Mouse (Mus musculus) embryonic facial prominence, embryonic 10.5 days (tissue): ENCODE results near the gene Zfp512b. TPM values are rescaled to one million over a fixed set of nuclear protein-coding genes. Genes with fewer than 3 reads are reported as not detected.

Experiments
- DNase-seq: peaks from one replicate; pipeline ENCODE4 v3.0.0-alpha.2; 2017; ENCODE audit warnings: low spot score
- H3K27ac ChIP-seq: fragments of 300-500 bp; sonication (generic); replicated peaks from 2 replicates; pipeline ENCODE4 v1.5.1; 2016; ENCODE audit warnings: mild to moderate bottlenecking
- H3K27me3 ChIP-seq: fragments of 300-500 bp; sonication (generic); replicated peaks from 2 replicates; pipeline ENCODE4 v1.6.1; 2016; ENCODE audit warnings: low read depth, mild to moderate bottlenecking; ENCODE audit not compliant: poor library complexity, severe bottlenecking
- H3K36me3 ChIP-seq: fragments of 300-500 bp; sonication (generic); replicated peaks from 2 replicates; pipeline ENCODE4 v1.6.1; 2016; ENCODE audit warnings: mild to moderate bottlenecking, moderate library complexity
- H3K4me1 ChIP-seq: fragments of 300-500 bp; sonication (generic); 2 replicates; pipeline ENCODE4 v1.6.1; 2016
- H3K4me3 ChIP-seq: fragments of 300-500 bp; sonication (generic); 2 replicates; pipeline ENCODE4 v1.5.1; 2016; ENCODE audit warnings: mild to moderate bottlenecking, moderate library complexity
- H3K9me3 ChIP-seq: fragments of 300-500 bp; sonication (generic); 2 replicates; pipeline ENCODE4 v1.6.1; 2016; ENCODE audit warnings: mild to moderate bottlenecking
- WGBS: fragments of 180-500 bp; shearing (Covaris S2); methylation state at CpG from one replicate; pipeline ENCODE4 v1.1.7; 2016; 5-methylcytosine and 5-hydroxymethylcytosine counted together
- polyA plus RNA-seq: library from polyadenylated mRNA; unstranded; fragments of >200 nt; fragmentation: Nextera tagmentation; extraction: Ambion mirVana; gene quantifications from 2 replicates; pipeline ENCODE4 v1.2.1, GENCODE M21; 2016

Gene Zfp512b
- polyA plus RNA-seq, 1 experiment from 2014 or later, result 59.1 TPM

DNA sequence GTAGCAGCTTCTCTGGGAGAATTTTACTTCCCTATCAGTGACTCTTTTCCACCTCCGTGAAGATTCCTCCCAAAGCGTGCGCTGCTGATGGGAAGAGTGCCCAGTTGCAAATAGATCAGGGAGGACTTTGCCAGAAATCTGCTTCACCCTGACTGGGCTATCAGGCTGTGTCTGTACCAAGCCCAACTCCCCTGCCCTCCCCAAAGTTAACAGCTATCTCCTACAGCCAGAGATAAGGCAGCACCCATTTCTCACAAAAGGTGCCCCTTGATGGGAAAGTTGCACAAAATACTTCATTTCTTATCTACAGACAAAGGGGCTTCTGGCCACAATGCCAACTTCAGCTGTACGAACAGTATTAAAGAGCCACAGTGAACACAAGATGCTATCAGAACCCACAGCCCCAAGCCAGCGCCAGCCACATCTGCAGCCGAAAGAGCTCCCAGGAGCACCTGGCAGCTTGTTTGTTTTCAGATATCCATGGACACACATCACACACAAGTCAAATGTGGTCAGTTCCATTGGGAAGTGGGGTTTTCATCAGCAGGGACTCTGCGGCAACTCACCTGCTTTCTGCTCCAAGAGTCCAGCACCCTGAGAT is 14.5 kb downstream of the Zfp512b start:
- H3K27me3 ChIP-seq, result no peaks in the 10 kb centered on the region
- H3K4me3 ChIP-seq, result no peak overlapping the region
- H3K36me3 ChIP-seq, result peaks cover 25% of the 10 kb centered on the region
- no peak overlapping the region for H3K27ac ChIP-seq
- WGBS, result 84% methylated on average over 7 of the region's 7 CpGs
- no peaks in the 10 kb centered on the region for H3K9me3 ChIP-seq
- DNase-seq, result no peak
- peaks cover 30% of the 10 kb centered on the region for H3K4me1 ChIP-seq

GRCm38 (mm10) chr2:181577126-181577525 is 15.5 kb downstream of the Zfp512b start:
- Histone ChIP-seq H3K4me3 (no peak overlapping the region), H3K9me3 (no peaks in the 10 kb centered on the region), H3K4me1 (peaks cover 30% of the 10 kb centered on the region), H3K36me3 (peaks cover 28% of the 10 kb centered on the region), H3K27me3 (no peaks in the 10 kb centered on the region), H3K27ac (no peak overlapping the region)
- no peak for DNase-seq
- WGBS, result 73% methylated on average over 2 of the region's 2 CpGs

DNA sequence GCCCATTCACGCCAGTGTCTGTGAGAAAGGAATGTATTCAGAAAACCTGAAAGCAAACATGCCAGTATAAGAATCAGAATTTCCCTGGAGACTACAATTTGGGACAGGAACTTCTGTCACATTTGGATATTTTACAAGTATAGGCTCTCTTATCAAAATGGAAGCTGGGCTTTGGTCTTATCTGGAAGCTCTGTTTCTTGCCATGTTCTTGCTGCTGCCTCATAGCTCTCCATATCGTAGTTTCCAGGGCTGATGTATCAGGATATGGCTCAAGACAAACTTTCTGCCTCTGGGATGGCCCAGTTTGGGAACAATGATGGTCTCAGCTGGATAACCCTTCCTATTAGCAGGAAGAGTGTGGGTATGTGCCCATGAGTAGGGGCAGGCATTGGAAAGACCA is 16.0 kb downstream of the Zfp512b start:
- 88% methylated on average over 2 of the region's 2 CpGs for WGBS
- no peaks in the 10 kb centered on the region for H3K27me3 ChIP-seq
- no peaks in the 10 kb centered on the region for H3K9me3 ChIP-seq
- peaks cover 28% of the 10 kb centered on the region for H3K4me1 ChIP-seq
- peaks cover 32% of the 10 kb centered on the region for H3K36me3 ChIP-seq
- H3K27ac ChIP-seq, result no peak overlapping the region
- H3K4me3 ChIP-seq, result no peak overlapping the region
- DNase-seq, result no peak

- no peaks in the 10 kb centered on the region for H3K9me3 ChIP-seq
- DNase-seq, result no peak
Observed at GRCm38 (mm10) chr2:181574921-181575545, 17.6 kb downstream of the Zfp512b start.

GRCm38 (mm10) chr2:181573961-181574360 is 18.6 kb downstream of the Zfp512b start:
- 92% methylated on average over 9 of the region's 9 CpGs for WGBS
- Histone ChIP-seq H3K4me1 (peaks cover 12% of the 10 kb centered on the region), H3K9me3 (no peaks in the 10 kb centered on the region), H3K27me3 (no peaks in the 10 kb centered on the region), H3K4me3 (no peak overlapping the region), H3K36me3 (peaks cover 32% of the 10 kb centered on the region), H3K27ac (no peak overlapping the region)
- no peak for DNase-seq

More at GRCm38 (mm10) chr2:181574921-181575545, 17.6 kb downstream of the Zfp512b start:
- H3K27ac ChIP-seq, result no peak overlapping the region
- peaks cover 19% of the 10 kb centered on the region for H3K4me1 ChIP-seq
- no peak overlapping the region for H3K4me3 ChIP-seq
- 89% methylated on average over 7 of the region's 7 CpGs for WGBS
- no peaks in the 10 kb centered on the region for H3K27me3 ChIP-seq
- peaks cover 32% of the 10 kb centered on the region for H3K36me3 ChIP-seq

DNA sequence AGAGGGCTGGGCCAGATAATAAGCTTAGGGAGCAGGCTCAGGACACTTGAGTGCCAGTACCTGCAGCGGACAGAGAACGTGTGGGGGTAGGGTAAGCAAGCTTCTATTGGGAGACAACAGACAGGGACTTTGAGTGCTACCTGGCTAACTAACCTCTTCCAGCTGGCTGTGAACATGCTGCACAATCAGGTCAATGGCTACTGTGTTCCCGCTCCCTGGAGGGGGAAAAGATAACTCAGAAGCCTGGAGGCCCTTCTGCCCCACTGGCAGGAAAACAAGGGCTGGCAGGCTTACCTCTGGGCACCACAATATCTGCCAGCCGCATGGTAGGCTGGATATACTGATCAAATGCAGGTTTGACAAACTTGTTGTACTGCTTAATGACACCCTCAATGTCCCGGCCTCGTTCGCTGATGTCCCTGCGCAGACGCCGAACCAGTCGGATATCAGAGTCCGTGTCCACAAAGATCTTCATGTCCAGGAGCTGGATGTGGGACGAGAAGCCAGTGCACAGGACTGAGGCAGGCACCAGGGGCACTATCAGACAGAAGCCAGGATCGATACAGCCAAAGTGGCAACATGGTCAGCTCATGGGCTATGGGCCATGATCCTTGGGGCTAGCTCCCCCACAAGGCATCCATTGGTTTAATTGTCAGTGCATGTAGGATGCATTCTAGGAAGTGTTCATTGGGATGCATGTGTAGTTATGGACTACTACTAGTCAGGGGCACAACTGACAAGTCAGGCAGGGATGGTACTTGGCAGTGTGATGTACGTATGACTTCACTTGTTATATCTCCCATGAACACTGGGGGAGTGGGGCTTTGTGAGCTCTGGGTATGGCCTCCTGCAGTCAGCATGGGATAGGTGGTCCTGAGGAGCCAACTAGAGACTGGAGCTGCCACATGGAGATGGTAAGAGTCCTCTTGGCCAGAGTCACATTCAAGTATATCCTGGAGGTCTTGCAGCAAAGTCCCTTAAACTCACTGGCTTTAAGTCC is 19.4 kb downstream of the Zfp512b start:
- H3K4me3 ChIP-seq, result no peak overlapping the region
- H3K27me3 ChIP-seq, result no peaks in the 10 kb centered on the region
- peaks cover 5% of the 10 kb centered on the region for H3K4me1 ChIP-seq
- 91% methylated on average over 15 of the region's 15 CpGs for WGBS
- no peak for DNase-seq
- H3K9me3 ChIP-seq, result no peaks in the 10 kb centered on the region
- H3K27ac ChIP-seq, result no peak overlapping the region
- peaks cover 32% of the 10 kb centered on the region for H3K36me3 ChIP-seq

DNA sequence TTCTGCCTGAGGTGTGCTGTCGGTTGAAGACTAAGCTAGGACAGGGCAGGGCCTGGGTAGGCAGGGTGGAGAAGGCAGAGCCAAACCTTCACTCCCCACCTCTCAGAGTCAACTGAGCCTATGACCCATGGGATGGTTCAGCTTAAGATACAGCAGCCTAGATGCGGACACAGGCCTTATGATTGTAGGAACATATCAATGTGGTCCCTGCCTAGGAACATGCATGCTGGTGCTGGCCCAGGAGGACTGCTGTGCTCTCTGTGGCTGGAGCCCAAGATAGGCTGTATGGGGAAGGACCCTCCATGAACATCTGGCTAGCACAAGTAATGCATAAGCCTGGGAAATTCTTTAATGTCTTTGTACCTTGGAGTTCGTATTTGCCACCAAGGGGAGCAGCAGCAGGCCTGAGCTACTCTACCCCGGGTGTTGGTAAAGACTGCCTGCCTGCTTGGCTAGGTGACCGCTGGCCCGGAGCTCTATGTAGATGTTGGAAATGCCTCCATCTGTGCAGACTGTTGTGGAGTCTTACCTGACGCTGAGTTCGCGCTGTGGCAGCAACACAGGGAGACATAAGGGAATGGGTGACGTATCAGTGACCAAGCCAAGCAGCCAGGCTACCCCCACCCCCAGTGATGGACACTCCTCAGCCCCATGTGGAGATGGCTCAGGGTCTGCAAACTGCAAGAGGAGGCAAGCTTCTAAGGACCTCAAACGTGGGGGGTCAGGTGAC is 20.5 kb downstream of the Zfp512b start:
- Histone ChIP-seq H3K9me3 (no peaks in the 10 kb centered on the region), H3K36me3 (peaks cover 32% of the 10 kb centered on the region), H3K4me3 (no peak overlapping the region), H3K27ac (no peak overlapping the region), H3K27me3 (no peaks in the 10 kb centered on the region), H3K4me1 (peaks cover 5% of the 10 kb centered on the region; the same call in 1 of the 2 replicates)
- WGBS, result 87% methylated on average over 11 of the region's 11 CpGs
- DNase-seq, result no peak

GRCm38 (mm10) chr2:181570921-181571595 is 21.5 kb downstream of the Zfp512b start:
- H3K27me3 ChIP-seq, result no peaks in the 10 kb centered on the region
- no peaks in the 10 kb centered on the region for H3K9me3 ChIP-seq
- H3K4me3 ChIP-seq, result no peak overlapping the region
- WGBS, result 68% methylated on average over 6 of the region's 6 CpGs
- H3K27ac ChIP-seq, result no peak overlapping the region
- H3K36me3 ChIP-seq, result peaks cover 32% of the 10 kb centered on the region
- peaks cover 5% of the 10 kb centered on the region; the same call in 1 of the 2 replicates for H3K4me1 ChIP-seq
- DNase-seq, result no peak

DNA sequence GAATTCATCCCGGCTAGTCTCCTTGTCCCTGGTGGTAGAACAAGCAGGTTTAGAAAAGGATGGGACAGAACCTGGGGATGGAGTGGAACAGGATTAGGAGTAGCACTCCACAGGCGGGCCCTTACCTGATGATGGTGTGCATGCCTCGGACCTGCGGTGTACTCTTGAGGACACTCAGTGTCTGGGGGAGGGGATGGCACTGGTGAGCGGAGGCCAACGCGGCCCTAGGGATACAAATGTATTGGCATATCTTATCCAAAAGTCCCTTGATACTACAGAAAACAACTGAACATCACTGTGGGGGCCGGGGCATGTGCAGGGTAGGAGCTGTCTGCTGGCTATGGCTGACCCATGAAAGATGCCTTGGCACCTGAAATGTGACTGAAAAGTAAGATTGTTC is 22.2 kb downstream of the Zfp512b start:
- no peak overlapping the region for H3K4me3 ChIP-seq
- no peaks in the 10 kb centered on the region for H3K27me3 ChIP-seq
- no peak overlapping the region for H3K27ac ChIP-seq
- H3K4me1 ChIP-seq, result peaks cover 5% of the 10 kb centered on the region; the same call in 1 of the 2 replicates
- 85% methylated on average over 8 of the region's 8 CpGs for WGBS
- H3K9me3 ChIP-seq, result no peaks in the 10 kb centered on the region
- no peak for DNase-seq
- H3K36me3 ChIP-seq, result peaks cover 32% of the 10 kb centered on the region

DNA sequence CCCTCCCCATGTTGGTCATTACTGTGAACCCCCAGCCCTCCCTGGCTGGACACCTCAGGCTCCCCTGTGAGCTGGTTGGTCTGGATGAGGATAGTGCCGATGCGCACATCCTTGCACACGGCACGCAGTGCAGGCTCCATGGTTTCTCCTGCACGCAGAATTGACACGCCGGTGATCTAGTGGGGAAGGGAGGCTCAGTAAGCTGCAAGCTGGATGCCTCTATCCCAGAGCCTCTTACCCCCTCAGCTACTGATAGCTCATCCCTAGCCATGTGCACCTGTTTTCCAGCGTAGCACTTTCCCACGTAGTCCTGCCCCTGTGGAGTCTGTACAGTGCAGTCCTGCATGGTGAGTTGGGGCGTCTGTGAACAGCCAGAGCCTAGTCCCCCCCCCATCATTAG is 22.7 kb downstream of the Zfp512b start:
- Histone ChIP-seq H3K9me3 (no peaks in the 10 kb centered on the region), H3K4me1 (peaks cover 5% of the 10 kb centered on the region; the same call in 1 of the 2 replicates), H3K4me3 (no peak overlapping the region), H3K27ac (no peak overlapping the region), H3K27me3 (no peaks in the 10 kb centered on the region), H3K36me3 (peaks cover 30% of the 10 kb centered on the region)
- WGBS, result 92% methylated on average over 10 of the region's 10 CpGs
- DNase-seq, result no peak

DNA sequence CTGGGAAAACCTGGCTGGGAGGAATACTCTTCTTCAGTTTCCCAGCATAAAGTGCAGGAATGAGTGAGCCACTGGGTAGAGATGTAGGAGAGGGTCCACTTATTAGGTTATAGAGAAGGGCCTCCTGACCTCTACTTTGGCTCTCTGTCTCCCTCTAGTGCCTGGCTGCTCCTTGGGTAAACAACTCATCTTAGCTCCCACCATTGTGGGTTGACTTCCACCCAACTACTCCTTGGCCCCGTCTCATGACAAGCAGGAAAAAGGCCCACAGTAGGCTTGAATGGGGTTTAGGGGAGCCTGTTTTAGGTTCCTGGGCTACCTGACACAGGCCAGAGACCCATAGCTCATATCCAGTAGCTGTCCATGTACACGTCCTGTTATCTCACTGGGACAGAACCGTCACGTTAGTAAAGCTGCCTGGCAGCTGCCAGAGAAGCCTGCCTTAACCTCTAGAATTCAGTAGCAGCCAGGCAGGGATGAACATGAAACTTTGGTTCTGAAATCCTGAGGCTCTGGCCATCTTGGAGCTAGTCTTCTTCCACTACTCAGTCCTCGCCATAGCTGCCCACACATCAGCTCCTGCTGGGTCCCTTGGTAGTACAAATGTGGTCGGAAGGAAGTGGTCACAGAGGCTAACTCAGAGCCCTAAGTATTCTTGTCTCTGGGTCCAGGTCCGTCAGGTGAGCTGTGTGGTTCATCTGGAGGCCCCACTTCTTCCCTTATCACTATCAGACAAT is 24.2 kb downstream of the Zfp512b start:
- Histone ChIP-seq H3K4me1 (peaks cover 5% of the 10 kb centered on the region; the same call in 1 of the 2 replicates), H3K9me3 (no peaks in the 10 kb centered on the region), H3K27me3 (no peaks in the 10 kb centered on the region), H3K4me3 (no peak overlapping the region), H3K27ac (no peak overlapping the region), H3K36me3 (peaks cover 16% of the 10 kb centered on the region)
- DNase-seq, result peak; percentile 41
- 78% methylated on average over 7 of the region's 7 CpGs for WGBS
